Mouse (Mus musculus): Measurements from ENCODE around the gene Plxnc1. TPM values are rescaled to one million over a fixed set of nuclear protein-coding genes. Genes with fewer than 3 reads are reported as not detected.

The Plxnc1 gene
- total RNA-seq, 1 experiment = 1.1 TPM

DNA sequence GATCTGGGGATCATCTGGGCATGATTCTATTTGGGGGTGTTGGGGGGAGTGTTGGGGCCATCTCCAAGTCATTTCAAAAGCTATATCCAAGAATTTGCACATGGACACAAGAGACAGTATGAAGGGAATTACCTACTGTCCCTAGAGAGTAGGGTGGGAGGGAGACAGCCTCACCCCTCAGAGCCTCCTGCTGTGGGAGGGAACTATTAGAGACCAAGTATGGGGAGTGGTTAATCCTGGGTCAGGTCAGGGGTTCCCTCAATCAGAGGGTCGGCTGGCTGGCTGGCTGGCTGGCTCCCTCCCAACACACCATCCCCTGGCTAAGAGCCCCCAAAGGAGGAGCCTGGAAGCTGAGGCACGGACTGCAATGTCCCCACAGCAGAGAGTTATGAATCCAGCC lies 24.7 kb downstream of the Plxnc1 start:
- H3K4me3 ChIP-seq (ENCODE audit: insufficient read depth in 1 of 2, low read depth in 1 of 2, low read length in 2 of 2, poor library complexity in 1 of 2, severe bottlenecking in 1 of 2) = no peak overlapping the region
- no peak overlapping the region for H3K27ac ChIP-seq (ENCODE audit: insufficient read depth, low read depth, low read length, poor library complexity, severe bottlenecking)
- in situ Hi-C loops (cut with MboI; ENCODE audit: low sequenced_read_pairs in 2 of 2, unreplicated experiment in 2 of 2) = no loop called here
- H3K36me3 ChIP-seq (ENCODE audit: control insufficient read depth, insufficient read depth, low read length, poor library complexity, severe bottlenecking) = no peaks in the 10 kb centered on the region
- no peak for DNase-seq (ENCODE audit: low read depth, low spot score)
- H3K9ac ChIP-seq (ENCODE audit: insufficient read depth, low read depth, low read length, poor library complexity, severe bottlenecking) = no peak overlapping the region
- H3K4me1 ChIP-seq (ENCODE audit: control insufficient read depth in 2 of 2, insufficient read depth in 2 of 2, low read length in 2 of 2, poor library complexity in 1 of 2) = no peaks in the 10 kb centered on the region
- no peaks in the 10 kb centered on the region for H3K9me3 ChIP-seq (ENCODE audit: control insufficient read depth, insufficient read depth, low read depth, low read length)
- TF ChIP-seq ZC3H11A (IDR thresholded peaks at IDR 0.05; ENCODE audit: borderline replicate concordance, low read depth, low read length) (no peak), HCFC1 (IDR thresholded peaks at IDR 0.05; ENCODE audit: borderline replicate concordance, insufficient read depth, low read length) (no peak), ZNF384 (IDR thresholded peaks at IDR 0.05; ENCODE audit: low read depth, low read length) (no peak), MAFK (IDR thresholded peaks at IDR 0.05; ENCODE audit: insufficient read depth, low read depth, low read length) (no peak), CHD2 (IDR thresholded peaks at IDR 0.05; ENCODE audit: low read depth, low read length) (no peak)

DNA sequence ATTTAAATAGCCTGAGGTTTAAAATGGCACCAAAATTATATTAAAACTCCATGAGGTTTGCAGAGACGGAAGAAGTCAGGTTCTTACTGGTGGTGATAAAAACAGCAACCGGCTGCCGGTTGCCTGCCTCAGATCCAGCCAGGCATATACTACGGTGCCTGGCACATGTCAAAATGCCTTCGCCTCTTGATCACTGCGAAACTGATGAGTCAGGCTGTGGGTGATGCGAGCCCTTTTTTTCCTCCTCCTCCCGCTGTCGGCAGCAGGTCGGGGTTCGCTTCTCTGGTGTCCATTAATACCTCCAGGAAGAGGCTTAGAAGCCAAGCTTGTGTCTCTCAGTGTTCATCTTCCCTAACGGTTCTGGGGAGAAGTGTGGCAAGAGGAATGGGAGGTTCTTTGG lies 25.1 kb downstream of the Plxnc1 start:
- Histone ChIP-seq H3K9me3 (ENCODE audit: control insufficient read depth, insufficient read depth, low read depth, low read length) (no peaks in the 10 kb centered on the region), H3K4me3 (ENCODE audit: insufficient read depth in 1 of 2, low read depth in 1 of 2, low read length in 2 of 2, poor library complexity in 1 of 2, severe bottlenecking in 1 of 2) (no peak overlapping the region), H3K27ac (ENCODE audit: insufficient read depth, low read depth, low read length, poor library complexity, severe bottlenecking) (no peak overlapping the region), H3K9ac (ENCODE audit: insufficient read depth, low read depth, low read length, poor library complexity, severe bottlenecking) (no peak overlapping the region), H3K36me3 (ENCODE audit: control insufficient read depth, insufficient read depth, low read length, poor library complexity, severe bottlenecking) (no peaks in the 10 kb centered on the region), H3K4me1 (ENCODE audit: control insufficient read depth in 2 of 2, insufficient read depth in 2 of 2, low read length in 2 of 2, poor library complexity in 1 of 2) (no peaks in the 10 kb centered on the region)
- TF ChIP-seq ZC3H11A (IDR thresholded peaks at IDR 0.05; ENCODE audit: borderline replicate concordance, low read depth, low read length) (no peak), HCFC1 (IDR thresholded peaks at IDR 0.05; ENCODE audit: borderline replicate concordance, insufficient read depth, low read length) (no peak), MAFK (IDR thresholded peaks at IDR 0.05; ENCODE audit: insufficient read depth, low read depth, low read length) (no peak), ZNF384 (IDR thresholded peaks at IDR 0.05; ENCODE audit: low read depth, low read length) (no peak), CHD2 (IDR thresholded peaks at IDR 0.05; ENCODE audit: low read depth, low read length) (no peak)
- in situ Hi-C loops (cut with MboI; ENCODE audit: low sequenced_read_pairs in 2 of 2, unreplicated experiment in 2 of 2) = no loop called here
- no peak for DNase-seq (ENCODE audit: low read depth, low spot score)

DNA sequence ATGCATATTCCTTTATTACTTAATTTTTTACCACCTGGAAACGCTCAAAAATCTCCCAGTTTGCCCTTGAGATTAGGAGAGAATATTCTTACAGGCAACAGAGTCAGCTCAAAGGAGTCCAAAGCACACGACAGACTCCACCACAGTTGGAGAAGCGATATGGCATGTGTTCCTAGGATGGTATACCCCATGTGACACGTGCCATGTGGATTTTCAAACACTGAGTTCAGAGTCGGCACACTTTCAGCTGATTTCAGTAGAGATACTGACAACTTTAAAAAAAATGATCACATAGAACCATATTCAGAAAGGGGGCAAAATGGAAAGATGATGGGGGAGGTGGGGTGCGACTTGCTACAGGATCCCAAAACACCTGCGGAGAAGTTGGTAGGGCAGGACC lies 26.0 kb downstream of the Plxnc1 start:
- H3K27ac ChIP-seq (ENCODE audit: insufficient read depth, low read depth, low read length, poor library complexity, severe bottlenecking) = no peak overlapping the region
- H3K4me3 ChIP-seq (ENCODE audit: insufficient read depth in 1 of 2, low read depth in 1 of 2, low read length in 2 of 2, poor library complexity in 1 of 2, severe bottlenecking in 1 of 2) = no peak overlapping the region
- in situ Hi-C loops (cut with MboI; ENCODE audit: low sequenced_read_pairs in 2 of 2, unreplicated experiment in 2 of 2) = no loop called here
- H3K36me3 ChIP-seq (ENCODE audit: control insufficient read depth, insufficient read depth, low read length, poor library complexity, severe bottlenecking) = no peaks in the 10 kb centered on the region
- DNase-seq (ENCODE audit: low read depth, low spot score) = no peak
- H3K4me1 ChIP-seq (ENCODE audit: control insufficient read depth in 2 of 2, insufficient read depth in 2 of 2, low read length in 2 of 2, poor library complexity in 1 of 2) = no peaks in the 10 kb centered on the region
- no peaks in the 10 kb centered on the region for H3K9me3 ChIP-seq (ENCODE audit: control insufficient read depth, insufficient read depth, low read depth, low read length)
- TF ChIP-seq ZNF384 (IDR thresholded peaks at IDR 0.05; ENCODE audit: low read depth, low read length) = no peak
- TF ChIP-seq MAFK (IDR thresholded peaks at IDR 0.05; ENCODE audit: insufficient read depth, low read depth, low read length) = no peak
- no peak for TF ChIP-seq ZC3H11A (IDR thresholded peaks at IDR 0.05; ENCODE audit: borderline replicate concordance, low read depth, low read length)
- no peak overlapping the region for H3K9ac ChIP-seq (ENCODE audit: insufficient read depth, low read depth, low read length, poor library complexity, severe bottlenecking)

DNA sequence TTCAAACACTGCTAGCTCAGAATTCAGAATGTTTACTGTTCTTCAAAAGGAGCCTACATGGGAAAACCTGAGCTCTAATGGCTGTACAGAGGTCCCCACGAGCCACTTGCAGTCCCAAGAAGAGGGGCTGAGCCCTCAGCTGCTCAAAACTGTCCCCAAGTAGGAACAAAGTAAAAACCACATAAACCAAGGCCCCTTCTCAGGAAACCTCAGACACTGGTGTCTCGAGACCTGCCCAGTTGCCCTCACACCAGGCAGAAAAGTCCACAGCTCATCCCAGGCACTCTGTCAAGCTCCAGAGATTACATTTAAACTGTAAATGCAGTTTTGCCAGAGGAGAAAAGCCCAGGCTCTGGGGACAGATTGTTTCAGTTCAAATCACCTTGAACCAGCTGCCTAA lies 26.6 kb downstream of the Plxnc1 start:
- TF ChIP-seq ZC3H11A (IDR thresholded peaks at IDR 0.05; ENCODE audit: borderline replicate concordance, low read depth, low read length) (no peak), HCFC1 (IDR thresholded peaks at IDR 0.05; ENCODE audit: borderline replicate concordance, insufficient read depth, low read length) (no peak), MAFK (IDR thresholded peaks at IDR 0.05; ENCODE audit: insufficient read depth, low read depth, low read length) (no peak), ZNF384 (IDR thresholded peaks at IDR 0.05; ENCODE audit: low read depth, low read length) (no peak), CHD2 (IDR thresholded peaks at IDR 0.05; ENCODE audit: low read depth, low read length) (no peak)
- in situ Hi-C loops (cut with MboI; ENCODE audit: low sequenced_read_pairs in 2 of 2, unreplicated experiment in 2 of 2) = no loop called here
- Histone ChIP-seq H3K4me3 (ENCODE audit: insufficient read depth in 1 of 2, low read depth in 1 of 2, low read length in 2 of 2, poor library complexity in 1 of 2, severe bottlenecking in 1 of 2) (no peak overlapping the region), H3K9ac (ENCODE audit: insufficient read depth, low read depth, low read length, poor library complexity, severe bottlenecking) (no peak overlapping the region), H3K9me3 (ENCODE audit: control insufficient read depth, insufficient read depth, low read depth, low read length) (no peaks in the 10 kb centered on the region), H3K36me3 (ENCODE audit: control insufficient read depth, insufficient read depth, low read length, poor library complexity, severe bottlenecking) (no peaks in the 10 kb centered on the region), H3K27ac (ENCODE audit: insufficient read depth, low read depth, low read length, poor library complexity, severe bottlenecking) (no peak overlapping the region), H3K4me1 (ENCODE audit: control insufficient read depth in 2 of 2, insufficient read depth in 2 of 2, low read length in 2 of 2, poor library complexity in 1 of 2) (no peaks in the 10 kb centered on the region)
- no peak for DNase-seq (ENCODE audit: low read depth, low spot score)

DNA sequence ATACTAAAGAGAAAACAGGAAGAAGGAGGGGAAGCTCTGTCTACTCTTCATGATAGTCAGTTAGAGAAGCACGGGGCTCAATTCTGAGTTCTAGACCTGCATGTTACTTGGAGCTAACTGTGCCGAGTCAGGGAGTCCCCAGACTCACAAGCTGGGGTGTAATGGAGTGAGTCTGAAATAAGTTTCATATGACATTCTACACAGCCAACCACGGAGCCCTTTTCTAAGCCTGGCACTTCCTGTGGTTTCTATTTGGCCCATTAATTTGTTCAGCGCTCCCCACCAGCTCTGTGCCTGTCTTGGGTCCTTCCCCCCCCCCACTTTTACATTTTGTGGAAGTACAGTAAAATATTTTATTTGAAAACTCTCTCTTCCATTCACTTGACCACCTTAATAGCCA lies 27.3 kb downstream of the Plxnc1 start:
- no peak overlapping the region for H3K9ac ChIP-seq (ENCODE audit: insufficient read depth, low read depth, low read length, poor library complexity, severe bottlenecking)
- DNase-seq (ENCODE audit: low read depth, low spot score) = no peak
- in situ Hi-C loops (cut with MboI; ENCODE audit: low sequenced_read_pairs in 2 of 2, unreplicated experiment in 2 of 2) = no loop called here
- no peaks in the 10 kb centered on the region for H3K9me3 ChIP-seq (ENCODE audit: control insufficient read depth, insufficient read depth, low read depth, low read length)
- H3K36me3 ChIP-seq (ENCODE audit: control insufficient read depth, insufficient read depth, low read length, poor library complexity, severe bottlenecking) = no peaks in the 10 kb centered on the region
- H3K27ac ChIP-seq (ENCODE audit: insufficient read depth, low read depth, low read length, poor library complexity, severe bottlenecking) = no peak overlapping the region
- H3K4me1 ChIP-seq (ENCODE audit: control insufficient read depth in 2 of 2, insufficient read depth in 2 of 2, low read length in 2 of 2, poor library complexity in 1 of 2) = no peaks in the 10 kb centered on the region
- H3K4me3 ChIP-seq (ENCODE audit: insufficient read depth in 1 of 2, low read depth in 1 of 2, low read length in 2 of 2, poor library complexity in 1 of 2, severe bottlenecking in 1 of 2) = no peak overlapping the region
- no peak for TF ChIP-seq ZC3H11A (IDR thresholded peaks at IDR 0.05; ENCODE audit: borderline replicate concordance, low read depth, low read length)
- TF ChIP-seq ZNF384 (IDR thresholded peaks at IDR 0.05; ENCODE audit: low read depth, low read length) = no peak
- no peak for TF ChIP-seq CHD2 (IDR thresholded peaks at IDR 0.05; ENCODE audit: low read depth, low read length)
- no peak for TF ChIP-seq HCFC1 (IDR thresholded peaks at IDR 0.05; ENCODE audit: borderline replicate concordance, insufficient read depth, low read length)
- TF ChIP-seq MAFK (IDR thresholded peaks at IDR 0.05; ENCODE audit: insufficient read depth, low read depth, low read length) = no peak
